17 mouse cellular contexts compared by ENCODE assay signal in the genomic region with DNA sequence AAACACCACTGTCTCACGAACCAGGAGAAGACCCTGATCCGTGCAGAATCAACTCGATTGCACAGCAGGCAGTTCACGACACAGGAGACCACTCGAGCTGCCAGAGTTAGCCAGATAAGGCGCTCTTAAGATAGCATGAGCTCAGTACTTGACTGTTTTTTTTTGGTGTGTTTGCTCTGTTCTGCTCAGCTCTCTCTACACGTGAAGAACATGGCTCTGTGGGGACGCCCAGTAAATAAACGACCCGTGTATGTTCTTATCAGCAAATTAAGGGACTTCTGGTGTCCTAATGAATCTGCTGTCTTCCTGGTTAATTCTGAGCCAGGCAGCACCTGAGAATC. TPM values are rescaled to one million over a fixed set of nuclear protein-coding genes. Genes with fewer than 3 reads are reported as not detected.
DNase-seq lines count a peak whose midpoint lies in the region; ATAC-seq and TF ChIP-seq lines count a peak whose summit lies in the region.
"Had no signal": no experiment of that assay in that cellular context is flagged by ENCODE, and none has a peak within 500 bp of the region (broad histone marks: within the 10 kb centered on the region; RNA-seq: fewer than 3 reads in every experiment).

No protein-coding gene starts in this region.

- H3K9ac ChIP-seq in heart, embryonic 13.5 days: peak overlapping the region; percentile 24
- no peak overlapping the region for H3K9ac ChIP-seq in lung, embryonic 14.5 days
- H3K9ac ChIP-seq in intestine, embryonic 16.5 days (ENCODE audit: low read depth, low read length): no peak overlapping the region
- no peak overlapping the region for H3K9ac ChIP-seq in stomach, embryonic 15.5 days
- H3K9ac ChIP-seq: embryonic facial prominence, embryonic 13.5 days; forebrain, embryonic 12.5 days; hindbrain, embryonic 15.5 days had no signal

- peak overlapping the region; percentile 56 for H3K4me2 ChIP-seq in heart, embryonic 13.5 days
- no peak overlapping the region for H3K4me2 ChIP-seq in lung, embryonic 14.5 days
- H3K4me2 ChIP-seq in intestine, embryonic 16.5 days (ENCODE audit: low read depth, low read length): no peak overlapping the region
- no peak overlapping the region for H3K4me2 ChIP-seq in stomach, embryonic 15.5 days
- H3K4me2 ChIP-seq: embryonic facial prominence, embryonic 13.5 days; forebrain, embryonic 12.5 days; hindbrain, embryonic 15.5 days had no signal

- intact Hi-C loops in heart, postnatal 10 days (cut with DNase I): no loop called here

- no peak for DNase-seq in heart, postnatal 10 days
- peak; percentile 41 for DNase-seq in lung, embryonic 14.5 days
- no peak for DNase-seq in lung, adult 18-20 months
- DNase-seq: cerebellum, adult 11 months; cerebellum, postnatal 36 days; thymus, adult 2 months had no signal

- H3K27me3 ChIP-seq in heart, embryonic 13.5 days (replicated peaks): no peaks in the 10 kb centered on the region
- no peaks in the 10 kb centered on the region for H3K27me3 ChIP-seq in lung, embryonic 14.5 days (ENCODE audit: insufficient read depth, low read length)
- H3K27me3 ChIP-seq in intestine, embryonic 16.5 days (replicated peaks; ENCODE audit: control insufficient read depth, insufficient read depth, low read length): no peaks in the 10 kb centered on the region
- H3K27me3 ChIP-seq in stomach, embryonic 15.5 days (replicated peaks): no peaks in the 10 kb centered on the region
- H3K27me3 ChIP-seq: embryonic facial prominence, embryonic 13.5 days; forebrain, embryonic 12.5 days; hindbrain, embryonic 15.5 days had no signal

- ATAC-seq in heart, embryonic 13.5 days (ENCODE audit: extremely low read depth, insufficient number of reproducible peaks, low FRiP score, low TSS enrichment): no peak; the same call in 1 of the 2 replicates
- peak; percentile 15; the same call in 1 of the 2 replicates for ATAC-seq in lung, embryonic 14.5 days (ENCODE audit: insufficient read depth)
- no peak for ATAC-seq in intestine, embryonic 16.5 days
- ATAC-seq in stomach, embryonic 15.5 days (ENCODE audit: insufficient read depth, low FRiP score, low read depth): no peak
- no peak for ATAC-seq in granulocyte monocyte progenitor cell, adult 5-6 weeks (replicated peaks; ENCODE audit: poor library complexity, severe bottlenecking)

- no peak for TF ChIP-seq CTCF in lung, embryonic 14.5 days (IDR thresholded peaks at IDR 0.05; ENCODE audit: low read depth)

- H3K36me3 ChIP-seq in heart, embryonic 13.5 days: no peaks in the 10 kb centered on the region
- H3K36me3 ChIP-seq in lung, embryonic 14.5 days (ENCODE audit: insufficient read depth): no peaks in the 10 kb centered on the region
- no peaks in the 10 kb centered on the region for H3K36me3 ChIP-seq in intestine, embryonic 16.5 days (ENCODE audit: control insufficient read depth, insufficient read depth, low read length)
- no peaks in the 10 kb centered on the region for H3K36me3 ChIP-seq in stomach, embryonic 15.5 days

- no peaks in the 10 kb centered on the region for H3K9me3 ChIP-seq in heart, embryonic 13.5 days
- H3K9me3 ChIP-seq in lung, embryonic 14.5 days (ENCODE audit: low read depth, low read length): no peaks in the 10 kb centered on the region
- H3K9me3 ChIP-seq in intestine, embryonic 16.5 days (ENCODE audit: control insufficient read depth, low read length): no peaks in the 10 kb centered on the region
- no peaks in the 10 kb centered on the region for H3K9me3 ChIP-seq in stomach, embryonic 15.5 days
- H3K9me3 ChIP-seq: embryonic facial prominence, embryonic 13.5 days; forebrain, embryonic 12.5 days; hindbrain, embryonic 15.5 days had no signal

- H3K27ac ChIP-seq in heart, embryonic 13.5 days (replicated peaks): peak overlapping the region; percentile 89
- peak overlapping the region; percentile 52; the same call in 1 of the 2 replicates for H3K27ac ChIP-seq in lung, embryonic 14.5 days (ENCODE audit: low read depth)
- H3K27ac ChIP-seq in intestine, embryonic 16.5 days (ENCODE audit: low read length): peak overlapping the region; percentile 3; the same call in 1 of the 2 replicates
- H3K27ac ChIP-seq in stomach, embryonic 15.5 days: peak overlapping the region; percentile 33
- H3K27ac ChIP-seq: embryonic facial prominence, embryonic 13.5 days; forebrain, embryonic 12.5 days; hindbrain, embryonic 15.5 days; kidney, postnatal 0 days had no signal

- no peak overlapping the region for H3K4me3 ChIP-seq in heart, embryonic 13.5 days
- no peak overlapping the region for H3K4me3 ChIP-seq in lung, embryonic 14.5 days (ENCODE audit: low read depth, low read length)
- no peak overlapping the region for H3K4me3 ChIP-seq in intestine, embryonic 16.5 days (ENCODE audit: low read length)
- no peak overlapping the region for H3K4me3 ChIP-seq in stomach, embryonic 15.5 days (replicated peaks)
- H3K4me3 ChIP-seq: embryonic facial prominence, embryonic 13.5 days; forebrain, embryonic 12.5 days; hindbrain, embryonic 15.5 days had no signal

- peaks cover 81% of the 10 kb centered on the region for H3K4me1 ChIP-seq in heart, embryonic 13.5 days
- no peaks in the 10 kb centered on the region; the same call in 1 of the 2 replicates for H3K4me1 ChIP-seq in lung, embryonic 14.5 days (ENCODE audit: insufficient read depth)
- peaks cover 13% of the 10 kb centered on the region for H3K4me1 ChIP-seq in intestine, embryonic 16.5 days (ENCODE audit: control insufficient read depth, insufficient read depth, low read length)
- H3K4me1 ChIP-seq in stomach, embryonic 15.5 days: peaks cover 10% of the 10 kb centered on the region; the same call in 1 of the 2 replicates
- H3K4me1 ChIP-seq: forebrain, embryonic 12.5 days had no signal

- 5% methylated on average over 10 of the region's 10 CpGs for WGBS in heart, embryonic 13.5 days
- 17% methylated on average over 10 of the region's 10 CpGs for WGBS in lung, embryonic 14.5 days
- 35% methylated on average over 10 of the region's 10 CpGs for WGBS in intestine, embryonic 16.5 days
- 35% methylated on average over 10 of the region's 10 CpGs for WGBS in stomach, embryonic 15.5 days

RNA-seq across cellular contexts. Expression of a gene that starts 32.8 kb away (rescaled TPM):
- polyA plus RNA-seq in heart, embryonic 13.5 days (2015; fragmentation: Nextera tagmentation; extraction: Ambion mirVana): 0.06 and 0.09 TPM in 2 replicates
- total RNA-seq in heart, postnatal 10 days (2021): not detected
- 0.08 TPM in 1 of 2 replicates, not detected in the other for polyA plus RNA-seq in lung, embryonic 14.5 days (2014; fragmentation: Nextera tagmentation; extraction: Ambion mirVana)
- polyA plus RNA-seq in intestine, embryonic 16.5 days (2015; fragmentation: Nextera tagmentation; extraction: Ambion mirVana): 0.09 and 0.15 TPM in 2 replicates
- polyA plus RNA-seq in stomach, embryonic 15.5 days (2015; fragmentation: Nextera tagmentation; extraction: Ambion mirVana): 0.10 and 0.18 TPM in 2 replicates
- total RNA-seq in granulocyte monocyte progenitor cell, adult 5-6 weeks (2014; fragmentation: Nextera tagmentation): not detected in 2 replicates
- total RNA-seq in granulocyte monocyte progenitor cell, adult 5-6 weeks (2017): not detected in 2 replicates
- total RNA-seq: gastrocnemius, adult 8-10 months; liver, adult 2 months had no signal
- polyA plus RNA-seq: liver, adult 2 months had no signal

RNA-seq across cellular contexts. Expression of a gene that starts 36.2 kb away (rescaled TPM):
- polyA plus RNA-seq in heart, embryonic 13.5 days (2015; fragmentation: Nextera tagmentation; extraction: Ambion mirVana): 13.0 TPM in 2 replicates
- total RNA-seq in heart, postnatal 10 days (2021): under 1 TPM; 0.55 to 0.89 TPM
- 1.5 and 1.8 TPM in 2 replicates for polyA plus RNA-seq in lung, embryonic 14.5 days (2014; fragmentation: Nextera tagmentation; extraction: Ambion mirVana)
- 3.7 TPM in 2 replicates for polyA plus RNA-seq in intestine, embryonic 16.5 days (2015; fragmentation: Nextera tagmentation; extraction: Ambion mirVana)
- 4.1 and 4.3 TPM in 2 replicates for polyA plus RNA-seq in stomach, embryonic 15.5 days (2015; fragmentation: Nextera tagmentation; extraction: Ambion mirVana)
- total RNA-seq in granulocyte monocyte progenitor cell, adult 5-6 weeks (2014; fragmentation: Nextera tagmentation): not detected in 2 replicates
- total RNA-seq in granulocyte monocyte progenitor cell, adult 5-6 weeks (2017): not detected in 2 replicates
- total RNA-seq: gastrocnemius, adult 8-10 months; liver, adult 2 months; MEL had no signal
- polyA plus RNA-seq: liver, adult 2 months had no signal

Comparison
In these comparisons a context has a peak if more than half of its experiments do, and no peak if none do; other contexts are left out.
1. H3K27ac ChIP-seq: peak in every context shown above with its lines; median percentile 89 in heart, embryonic 13.5 days; 52 in lung, embryonic 14.5 days; 33 in stomach, embryonic 15.5 days; 3 in intestine, embryonic 16.5 days.